Mouse (Mus musculus): Measurements from ENCODE around the gene Clnk.
A peak's percentile ranks its signal among the peaks of the same experiment; 100 is the strongest.

Clnk gene

DNA sequence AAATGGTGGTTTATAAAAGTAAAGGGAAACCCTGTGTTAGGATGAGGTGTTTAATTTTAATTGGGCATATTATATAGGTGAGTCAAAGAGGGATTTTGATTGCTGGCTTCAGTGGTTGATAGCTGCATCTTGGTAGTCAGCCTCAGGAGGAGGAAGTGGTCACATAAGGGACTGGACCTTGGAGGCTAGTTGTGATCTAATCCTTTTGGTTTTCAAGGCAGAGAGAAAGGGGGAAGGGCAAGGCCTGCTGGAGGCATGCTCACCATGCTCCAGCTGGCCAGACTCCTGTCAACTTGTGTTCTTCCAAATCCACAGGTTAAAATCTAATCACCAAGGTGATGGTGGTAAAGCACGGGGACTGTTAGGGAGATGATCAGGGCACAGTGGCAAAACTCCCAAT is 19.0 kb downstream of the Clnk start:
- no peak for DNase-seq (ENCODE audit: low spot score in 2 of 2)

DNA sequence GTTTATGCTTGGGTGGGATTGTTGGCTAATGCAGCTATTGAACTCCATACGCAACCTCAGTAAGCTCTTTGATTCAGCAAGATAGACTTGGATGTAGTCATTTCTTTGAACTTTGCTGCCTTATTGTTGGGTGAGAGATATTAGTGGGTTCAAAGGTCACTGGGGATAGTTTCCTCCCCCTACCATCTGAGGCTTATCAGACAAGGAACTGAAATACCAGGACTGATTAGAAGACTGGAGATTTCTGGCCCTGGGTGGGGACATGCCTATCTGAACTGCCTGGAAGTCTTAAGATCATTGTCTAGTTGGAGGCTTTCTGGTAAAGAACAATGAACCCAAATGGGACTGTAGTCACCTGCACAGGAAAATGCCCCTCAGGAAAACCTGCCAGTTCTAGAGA is 26.4 kb downstream of the Clnk start:
- no peak for DNase-seq (ENCODE audit: low spot score in 2 of 2)

DNA sequence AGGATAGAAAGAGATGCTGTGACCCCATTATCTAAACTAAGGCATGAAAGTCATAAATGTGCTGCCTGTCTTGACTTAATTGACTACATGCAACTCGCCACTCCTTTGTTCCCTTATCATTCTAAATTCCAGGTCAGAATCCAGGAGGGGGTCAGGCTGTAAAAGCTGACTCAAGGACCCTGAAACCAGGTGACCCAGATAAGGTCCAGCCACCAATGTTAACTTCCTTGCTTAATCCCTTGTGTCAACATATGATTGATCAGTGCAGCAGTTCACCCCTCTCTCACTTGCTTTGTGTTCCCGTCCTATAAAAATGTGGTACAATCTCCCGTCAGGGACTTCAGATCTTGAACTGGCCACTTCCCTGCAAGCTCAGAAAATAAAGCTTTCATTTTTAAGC is 31.1 kb downstream of the Clnk start:
- DNase-seq (ENCODE audit: low spot score in 2 of 2) = no peak

GRCm38 (mm10) chr5:38844312-38844711 is 32.3 kb downstream of the Clnk start:
- DNase-seq (ENCODE audit: low spot score in 2 of 2) = no peak

- DNase-seq (ENCODE audit: low spot score in 2 of 2) = no peak
Measured at GRCm38 (mm10) chr5:38839981-38840380, 36.6 kb downstream of the Clnk start.

GRCm38 (mm10) chr5:38827310-38827709 is 49.3 kb downstream of the Clnk start:
- no peak for DNase-seq (ENCODE audit: low spot score in 2 of 2)

GRCm38 (mm10) chr5:38826586-38826985 is 50.0 kb downstream of the Clnk start:
- DNase-seq (ENCODE audit: low spot score in 2 of 2) = no peak

- no peak for DNase-seq (ENCODE audit: low spot score in 2 of 2)
Measured at GRCm38 (mm10) chr5:38824132-38824965, 52.3 kb downstream of the Clnk start.

GRCm38 (mm10) chr5:38813391-38814109 is 63.1 kb downstream of the Clnk start:
- DNase-seq (ENCODE audit: low spot score in 2 of 2) = peak in 1 of 2 experiments; percentile 30

DNA sequence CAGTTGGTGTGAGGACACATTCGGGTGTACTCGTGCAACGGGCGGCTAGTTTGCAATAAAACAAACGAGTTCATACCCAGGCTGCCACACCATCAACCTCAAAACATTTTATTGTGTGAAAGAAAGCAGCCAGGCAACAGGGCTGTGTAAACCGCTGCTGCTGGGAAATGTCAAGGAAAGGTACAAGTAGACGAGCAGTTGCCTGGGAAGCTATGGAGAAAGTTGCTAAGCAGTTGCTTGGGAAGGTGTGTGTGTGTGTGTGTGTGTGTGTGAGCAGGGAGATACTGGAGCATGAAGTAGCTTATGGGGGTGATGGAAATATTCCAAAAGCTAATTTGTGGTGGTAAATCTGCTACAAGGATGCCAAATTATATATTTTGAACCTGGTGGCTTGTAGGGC is 63.7 kb downstream of the Clnk start:
- peak; percentile 49 to 53 for DNase-seq (ENCODE audit: low spot score in 2 of 2)

DNA sequence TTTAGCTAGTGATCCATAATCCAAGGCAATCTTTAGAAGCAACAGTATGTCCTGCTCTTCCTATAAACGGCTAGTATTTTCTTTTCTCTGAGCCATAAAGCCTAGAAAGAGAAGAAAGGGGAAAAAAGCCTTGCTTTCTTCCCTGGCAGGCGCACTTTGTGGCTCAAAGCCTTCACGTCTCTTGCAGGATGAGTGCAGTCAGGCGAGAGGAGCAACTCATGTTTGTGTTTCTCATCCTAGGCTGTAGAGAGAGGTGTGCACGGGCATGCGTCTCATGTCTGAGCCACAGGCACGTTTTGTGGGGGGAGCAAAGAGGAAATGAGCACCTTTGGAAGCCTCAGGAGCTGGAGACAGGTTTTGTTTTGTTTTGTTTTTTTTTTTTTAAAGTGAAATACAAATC is 64.2 kb downstream of the Clnk start:
- DNase-seq (ENCODE audit: low spot score in 2 of 2) = no peak

DNA sequence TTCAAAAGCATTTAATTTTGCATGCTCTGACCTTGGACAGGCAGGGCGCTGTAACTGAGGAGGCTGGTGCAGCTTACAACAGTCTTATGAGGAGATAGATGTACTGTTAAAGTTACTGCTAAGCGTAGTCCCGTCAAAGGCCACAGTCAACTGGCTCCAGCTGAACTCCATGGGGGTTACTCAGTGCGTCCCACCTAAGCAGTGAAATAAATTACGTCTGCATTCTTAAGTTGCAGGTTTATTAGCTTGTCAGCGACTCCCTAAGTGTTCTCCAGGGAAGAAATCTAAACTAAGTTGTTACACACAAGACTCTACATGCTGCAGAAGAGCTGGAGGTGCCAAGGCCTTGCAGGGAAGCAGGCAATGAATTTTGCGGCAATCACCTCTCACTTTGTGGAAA is 77.7 kb downstream of the Clnk start:
- DNase-seq (ENCODE audit: low spot score in 2 of 2) = no peak

GRCm38 (mm10) chr5:38795139-38795538 is 81.5 kb downstream of the Clnk start:
- DNase-seq (ENCODE audit: low spot score in 2 of 2) = no peak

DNA sequence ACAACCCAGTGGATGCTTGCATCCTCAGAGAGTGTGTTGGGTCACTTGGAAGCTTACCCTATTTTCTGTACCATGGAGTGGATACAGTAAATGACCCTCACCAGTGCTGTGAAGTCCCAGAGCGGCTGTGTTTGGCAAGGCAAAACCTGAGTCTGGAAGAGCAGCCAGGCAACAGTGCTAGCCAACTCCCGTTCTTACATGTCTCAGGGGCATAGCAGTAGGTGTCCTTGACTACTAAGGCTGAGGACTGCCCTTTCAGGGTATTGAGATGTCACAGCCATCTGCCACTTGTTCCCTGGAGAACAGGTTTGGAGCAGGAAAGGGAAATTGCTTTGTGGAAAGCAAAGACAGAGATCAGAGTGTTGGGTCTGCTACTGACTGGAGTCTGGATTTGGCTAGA is 85.5 kb downstream of the Clnk start:
- no peak for DNase-seq (ENCODE audit: low spot score in 2 of 2)

GRCm38 (mm10) chr5:38788820-38789219 is 87.8 kb downstream of the Clnk start:
- DNase-seq (ENCODE audit: low spot score in 2 of 2) = no peak

GRCm38 (mm10) chr5:38787851-38788520 is 88.6 kb downstream of the Clnk start:
- peak; percentile 44 to 49 for DNase-seq (ENCODE audit: low spot score in 2 of 2)

- DNase-seq (ENCODE audit: low spot score in 2 of 2) = no peak
Measured at GRCm38 (mm10) chr5:38786126-38786525, 90.5 kb downstream of the Clnk start.

GRCm38 (mm10) chr5:38785686-38786085 is 90.9 kb downstream of the Clnk start:
- no peak for DNase-seq (ENCODE audit: low spot score in 2 of 2)

GRCm38 (mm10) chr5:38781813-38782212 is 94.8 kb downstream of the Clnk start:
- peak; percentile 85 to 88 for DNase-seq (ENCODE audit: low spot score in 2 of 2)

GRCm38 (mm10) chr5:38780631-38781030 is 96.0 kb downstream of the Clnk start:
- peak; percentile 45 to 46 for DNase-seq (ENCODE audit: low spot score in 2 of 2)

DNA sequence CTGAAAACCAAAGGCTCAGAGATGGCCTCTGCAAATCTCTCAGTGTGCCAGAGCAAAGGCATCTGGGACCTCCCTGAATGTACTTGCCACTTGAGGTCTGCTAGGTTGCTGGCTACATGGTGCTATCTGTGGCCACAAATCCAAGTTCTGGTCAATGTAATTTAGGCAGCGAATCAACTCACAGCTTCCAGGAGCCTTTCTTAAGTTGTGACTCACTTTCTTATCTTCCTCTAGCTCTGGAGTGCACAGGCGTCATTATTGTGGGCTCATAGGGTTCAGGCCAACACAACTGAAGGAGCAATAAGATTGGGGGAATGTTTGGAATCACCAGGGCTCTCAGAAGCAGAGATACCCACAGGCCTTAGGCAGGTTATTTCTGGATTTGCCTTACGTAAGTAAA is 96.6 kb downstream of the Clnk start:
- DNase-seq (ENCODE audit: low spot score in 2 of 2) = no peak

- peak; percentile 38 to 61 for DNase-seq (ENCODE audit: low spot score in 2 of 2)
Measured at GRCm38 (mm10) chr5:38775500-38775899, 101.1 kb downstream of the Clnk start.

DNA sequence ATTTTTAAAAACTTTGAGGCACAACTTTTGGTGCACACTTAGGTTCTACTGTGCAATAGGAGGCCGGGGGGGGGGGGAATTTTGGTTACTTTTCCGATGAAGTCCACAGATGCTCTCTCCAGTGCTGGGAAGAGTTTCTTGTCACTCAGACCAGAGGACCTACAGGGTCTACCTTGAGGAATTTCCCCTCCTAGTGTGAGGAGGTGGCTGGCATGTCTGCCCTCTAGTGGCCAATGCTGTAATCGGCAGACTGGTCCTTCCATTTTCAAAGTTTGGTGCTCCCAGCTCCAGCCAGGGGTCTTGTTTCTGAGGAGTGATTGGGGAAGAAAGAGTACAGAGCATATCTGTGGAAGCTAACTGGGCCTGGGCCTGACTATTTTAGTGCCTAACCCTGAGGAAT is 121.7 kb downstream of the Clnk start:
- peak in 1 of 2 experiments; percentile 50 for DNase-seq (ENCODE audit: low spot score in 2 of 2)

All from right cerebral cortex, postnatal 10 days (tissue).